Mouse (Mus musculus) hindbrain, embryonic 12.5 days (tissue): Measurements from ENCODE around the gene Atat1. TPM values are rescaled to one million over a fixed set of nuclear protein-coding genes. Genes with fewer than 3 reads are reported as not detected.
A peak's percentile ranks its signal among the peaks of the same experiment; 100 is the strongest.

Experiments used
- ATAC-seq: fragments of 200-750 bp; cut with Nextera tagmentation; 2 replicates; pipeline ENCODE4 v1.8.0; 2017; ENCODE audit warnings: moderate TSS enrichment; ENCODE audit not compliant: low FRiP score
- H3K27ac ChIP-seq: fragments of 300-500 bp; sonication (generic); 2 replicates; pipeline ENCODE4 v1.5.1; 2016; ENCODE audit warnings: mild to moderate bottlenecking
- H3K27me3 ChIP-seq: fragments of 300-500 bp; sonication (generic); 2 replicates; pipeline ENCODE4 v1.6.1; 2016; ENCODE audit warnings: mild to moderate bottlenecking
- H3K36me3 ChIP-seq: fragments of 300-500 bp; sonication (generic); 2 replicates; pipeline ENCODE4 v1.6.1; 2016; ENCODE audit warnings: mild to moderate bottlenecking
- H3K4me1 ChIP-seq: fragments of 300-500 bp; sonication (generic); 2 replicates; pipeline ENCODE4 v1.6.1; 2016
- H3K4me2 ChIP-seq: fragments of 300-500 bp; sonication (generic); replicated peaks from 2 replicates; pipeline ENCODE4 v1.6.1; 2016; ENCODE audit warnings: mild to moderate bottlenecking
- H3K4me3 ChIP-seq: fragments of 300-500 bp; sonication (generic); 2 replicates; pipeline ENCODE4 v1.5.1; 2016; ENCODE audit warnings: mild to moderate bottlenecking
- H3K9ac ChIP-seq: fragments of 300-500 bp; sonication (generic); 2 replicates; pipeline ENCODE4 v1.6.1; 2016; ENCODE audit warnings: mild to moderate bottlenecking, moderate library complexity
- H3K9me3 ChIP-seq: fragments of 300-500 bp; sonication (generic); replicated peaks from 2 replicates; pipeline ENCODE4 v1.6.1; 2016; ENCODE audit warnings: mild to moderate bottlenecking
- WGBS: fragments of 180-500 bp; shearing (Covaris S2); methylation state at CpG from one replicate; pipeline ENCODE4 v1.1.7; 2016; 5-methylcytosine and 5-hydroxymethylcytosine counted together
- polyA plus RNA-seq: library from polyadenylated mRNA; unstranded; fragments of >200 nt; fragmentation: Nextera tagmentation; extraction: Ambion mirVana; gene quantifications from 2 replicates; pipeline ENCODE4 v1.2.1, GENCODE M21; 2016

Atat1 gene
- polyA plus RNA-seq, 1 experiment from 2014 or later: 294 TPM

GRCm38 (mm10) chr17:35915538-35916296 lies 5.8 kb upstream of the Atat1 start:
- H3K9me3 ChIP-seq: no peaks in the 10 kb centered on the region
- H3K4me3 ChIP-seq: peak overlapping the region; percentile 65
- H3K4me1 ChIP-seq: peaks cover 26% of the 10 kb centered on the region
- 3% methylated on average over 28 of the region's 28 CpGs for WGBS
- peak overlapping the region; percentile 96 for H3K9ac ChIP-seq
- H3K4me2 ChIP-seq: peak overlapping the region; percentile 69
- no peak for ATAC-seq
- peak overlapping the region; percentile 99; the same call in 1 of the 2 replicates for H3K27ac ChIP-seq
- H3K27me3 ChIP-seq: no peaks in the 10 kb centered on the region
- H3K36me3 ChIP-seq: peaks cover 29% of the 10 kb centered on the region; the same call in 1 of the 2 replicates

DNA sequence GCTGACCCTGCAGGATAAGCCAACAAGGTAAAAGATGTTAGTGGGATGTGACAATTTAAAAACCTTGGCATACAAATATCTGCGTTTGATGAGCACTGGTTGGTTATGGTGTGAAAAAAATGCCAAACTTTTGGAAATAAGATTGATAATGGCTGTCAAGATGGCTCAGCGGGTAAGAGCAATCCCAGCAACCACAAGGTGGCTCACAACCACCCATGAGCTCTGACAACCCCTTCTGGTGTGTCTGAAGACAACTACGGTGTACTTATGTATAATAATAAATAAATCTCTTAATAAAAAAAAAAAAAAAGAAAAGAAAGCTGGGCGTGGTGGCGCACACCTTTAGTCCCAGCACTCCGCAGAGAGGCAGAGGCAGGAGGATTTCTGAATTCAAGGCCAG lies 5.1 kb upstream of the Atat1 start:
- Histone ChIP-seq H3K4me3 (peak overlapping the region; percentile 65; the same call in 1 of the 2 replicates), H3K27me3 (no peaks in the 10 kb centered on the region), H3K9me3 (no peaks in the 10 kb centered on the region), H3K4me2 (peak overlapping the region; percentile 69; the same call in 1 of the 2 replicates), H3K9ac (no peak overlapping the region), H3K27ac (no peak overlapping the region), H3K36me3 (peaks cover 29% of the 10 kb centered on the region; the same call in 1 of the 2 replicates), H3K4me1 (peaks cover 19% of the 10 kb centered on the region)
- whole genome bisulfite sequencing: 86% methylated on average over 6 of the region's 6 CpGs
- ATAC-seq: no peak

GRCm38 (mm10) chr17:35909186-35909918 lies 523 bp downstream of the Atat1 start:
- Histone ChIP-seq H3K9me3 (no peaks in the 10 kb centered on the region), H3K27ac (peak overlapping the region; percentile 85), H3K27me3 (no peaks in the 10 kb centered on the region), H3K9ac (peak overlapping the region; percentile 88), H3K4me1 (peaks cover 19% of the 10 kb centered on the region), H3K4me3 (peak overlapping the region; percentile 74), H3K36me3 (peaks cover 66% of the 10 kb centered on the region), H3K4me2 (peak overlapping the region; percentile 95)
- peak; percentile 48 for ATAC-seq
- 20% methylated on average over 20 of the region's 20 CpGs for WGBS

- H3K4me3 ChIP-seq: no peak overlapping the region
- H3K4me2 ChIP-seq: peak overlapping the region; percentile 95
- ATAC-seq: no peak
- WGBS: 93% methylated on average over 2 of the region's 2 CpGs
- no peaks in the 10 kb centered on the region for H3K27me3 ChIP-seq
- H3K9me3 ChIP-seq: no peaks in the 10 kb centered on the region
- no peak overlapping the region for H3K27ac ChIP-seq
- peaks cover 19% of the 10 kb centered on the region for H3K4me1 ChIP-seq
- H3K36me3 ChIP-seq: peaks cover 69% of the 10 kb centered on the region
- no peak overlapping the region for H3K9ac ChIP-seq
Measured at GRCm38 (mm10) chr17:35907609-35908008, 2.3 kb downstream of the Atat1 start.

DNA sequence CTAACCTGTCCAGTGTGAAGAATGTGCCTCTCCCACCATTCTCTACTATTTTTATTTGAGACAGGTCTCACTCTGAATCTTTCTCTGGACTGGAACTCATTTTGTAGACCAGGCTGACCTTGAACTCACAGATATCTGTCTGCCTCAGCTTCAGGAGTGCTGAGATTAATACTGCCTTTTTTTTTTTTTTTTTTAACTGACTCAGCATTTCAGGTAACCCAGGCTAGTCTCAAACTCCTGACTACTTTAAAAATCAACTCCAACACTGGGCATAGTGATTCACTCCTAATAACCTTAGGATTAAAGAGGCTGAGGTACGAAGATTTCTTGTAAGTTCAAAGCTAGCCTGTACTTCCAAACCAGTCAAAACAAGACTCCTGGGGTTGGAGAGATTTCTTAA lies 4.3 kb downstream of the Atat1 start:
- no peak overlapping the region for H3K4me2 ChIP-seq
- 92% methylated on average over 1 of the region's 1 CpGs for WGBS
- H3K4me3 ChIP-seq: no peak overlapping the region
- peaks cover 72% of the 10 kb centered on the region for H3K36me3 ChIP-seq
- no peaks in the 10 kb centered on the region for H3K27me3 ChIP-seq
- no peak for ATAC-seq
- peaks cover 19% of the 10 kb centered on the region for H3K4me1 ChIP-seq
- no peaks in the 10 kb centered on the region for H3K9me3 ChIP-seq
- no peak overlapping the region for H3K9ac ChIP-seq
- H3K27ac ChIP-seq: no peak overlapping the region

DNA sequence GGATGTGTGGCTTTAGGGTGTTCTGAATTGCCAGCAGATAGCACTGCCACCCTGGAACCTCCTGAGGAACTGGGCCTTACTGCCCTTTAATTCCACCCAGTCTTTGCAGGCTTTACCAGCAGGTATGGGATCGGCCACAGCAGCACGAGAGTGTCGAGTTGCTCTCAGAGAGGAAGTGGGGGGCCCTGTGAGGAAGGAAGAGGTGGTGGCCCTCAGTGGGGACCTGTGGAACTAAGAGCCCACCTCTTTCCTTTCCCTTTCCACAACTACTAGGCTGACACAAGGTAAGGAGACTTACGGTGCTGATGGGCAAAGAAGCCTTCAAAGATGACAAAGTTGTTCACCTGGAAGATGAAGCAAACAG lies 5.9 kb downstream of the Atat1 start:
- no peak overlapping the region for H3K9ac ChIP-seq
- 90% methylated on average over 4 of the region's 4 CpGs for WGBS
- H3K4me2 ChIP-seq: no peak overlapping the region
- no peak overlapping the region for H3K27ac ChIP-seq
- peaks cover 88% of the 10 kb centered on the region for H3K36me3 ChIP-seq
- H3K27me3 ChIP-seq: no peaks in the 10 kb centered on the region
- H3K9me3 ChIP-seq: no peaks in the 10 kb centered on the region
- peaks cover 14% of the 10 kb centered on the region for H3K4me1 ChIP-seq
- H3K4me3 ChIP-seq: no peak overlapping the region
- ATAC-seq: no peak

DNA sequence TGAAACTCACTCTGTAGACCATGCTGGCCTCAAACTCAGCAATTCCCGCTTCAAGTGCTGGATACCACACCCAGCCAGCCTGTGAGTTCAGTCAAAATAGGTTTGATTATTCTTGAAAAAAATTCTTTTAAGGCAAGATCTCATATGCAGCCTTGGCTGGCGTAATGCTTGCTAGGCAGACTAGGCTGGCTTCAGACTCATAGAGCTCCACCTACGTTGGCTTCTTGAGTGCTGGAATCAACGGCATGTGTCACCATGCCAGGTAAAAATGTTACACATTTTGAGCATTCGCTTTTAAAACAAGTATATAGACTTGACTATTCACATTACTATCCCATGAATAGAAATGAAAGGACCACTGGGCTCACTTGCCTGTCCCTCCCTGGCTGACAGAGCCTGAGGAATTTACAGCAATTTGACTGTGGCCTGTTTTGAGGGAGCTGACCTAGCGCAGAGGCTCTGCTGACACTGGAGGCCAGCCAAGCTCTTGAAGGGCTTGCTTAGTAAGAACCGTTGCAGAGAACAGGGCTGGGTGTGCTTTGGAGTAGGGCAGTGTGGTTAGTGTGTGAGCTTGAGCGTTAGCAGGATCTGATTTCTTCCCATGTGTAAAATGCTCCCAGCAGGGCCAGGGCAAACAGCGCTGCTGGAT lies 6.4 kb downstream of the Atat1 start:
- Histone ChIP-seq H3K27me3 (no peaks in the 10 kb centered on the region), H3K4me1 (peaks cover 9% of the 10 kb centered on the region), H3K27ac (no peak overlapping the region), H3K36me3 (peaks cover 89% of the 10 kb centered on the region), H3K9ac (no peak overlapping the region), H3K4me3 (no peak overlapping the region), H3K4me2 (no peak overlapping the region), H3K9me3 (no peaks in the 10 kb centered on the region)
- no peak for ATAC-seq
- 95% methylated on average over 9 of the region's 9 CpGs for WGBS

GRCm38 (mm10) chr17:35900636-35901035 lies 9.2 kb downstream of the Atat1 start:
- Histone ChIP-seq H3K4me1 (peaks cover 19% of the 10 kb centered on the region), H3K9me3 (no peaks in the 10 kb centered on the region), H3K36me3 (peaks cover 69% of the 10 kb centered on the region), H3K27ac (no peak overlapping the region), H3K4me2 (no peak overlapping the region), H3K27me3 (no peaks in the 10 kb centered on the region), H3K4me3 (no peak overlapping the region), H3K9ac (no peak overlapping the region)
- WGBS: 93% methylated on average over 3 of the region's 3 CpGs
- ATAC-seq: no peak

DNA sequence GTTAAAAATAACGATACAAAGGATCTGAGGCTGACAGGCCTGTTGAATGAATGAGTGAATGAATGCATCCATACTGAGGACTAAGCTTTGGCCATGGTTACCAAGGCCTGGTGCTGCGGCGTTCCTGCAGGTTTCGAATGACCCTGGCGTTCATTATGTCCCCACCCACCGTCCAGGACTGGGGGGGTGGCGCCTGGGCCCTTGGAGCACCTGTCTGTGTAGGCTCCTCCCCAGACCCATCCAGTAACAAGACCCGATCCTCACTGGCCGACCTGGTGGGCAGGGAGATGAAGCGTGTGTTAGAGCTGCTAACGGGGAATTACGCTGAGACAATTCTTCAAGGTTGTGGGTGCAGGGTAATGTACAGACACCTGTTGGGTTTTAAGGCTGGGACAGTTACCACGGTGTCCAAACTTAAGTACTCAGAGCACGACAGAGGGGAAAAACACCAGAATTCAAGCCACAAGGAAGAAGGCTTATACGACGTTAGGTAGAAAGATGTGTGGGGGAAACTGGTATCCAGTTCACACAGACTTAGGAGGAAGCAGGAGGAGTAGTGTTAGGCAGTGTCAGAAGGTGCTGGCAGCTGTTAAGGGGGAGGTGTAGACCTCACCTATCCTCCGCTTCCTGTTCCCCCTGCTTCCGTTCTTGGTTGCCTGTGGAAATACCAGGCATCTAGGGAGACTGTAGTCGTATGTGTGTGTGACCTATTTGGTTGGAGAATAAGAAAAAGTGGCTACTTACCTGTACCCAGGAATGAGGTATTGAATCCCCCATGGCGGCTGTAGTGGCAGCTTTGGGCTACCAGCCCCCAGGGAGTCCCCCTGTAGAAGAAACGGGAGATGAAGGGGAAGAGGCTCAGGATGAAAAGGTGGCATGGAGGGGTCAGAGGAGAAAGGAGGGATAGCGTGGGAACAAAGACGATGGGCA lies 12.0 kb downstream of the Atat1 start:
- 43% methylated on average over 23 of the region's 23 CpGs for WGBS
- Histone ChIP-seq H3K27me3 (no peaks in the 10 kb centered on the region), H3K4me3 (peak overlapping the region; percentile 85; the same call in 1 of the 2 replicates), H3K4me2 (peak overlapping the region; percentile 100), H3K36me3 (peaks cover 59% of the 10 kb centered on the region), H3K9me3 (no peaks in the 10 kb centered on the region), H3K9ac (peak overlapping the region; percentile 89), H3K27ac (peak overlapping the region; percentile 96), H3K4me1 (peaks cover 21% of the 10 kb centered on the region)
- peak; percentile 44 for ATAC-seq

GRCm38 (mm10) chr17:35896781-35897643 lies 12.9 kb downstream of the Atat1 start, which contains the start of gene 2310061I04Rik:
Gene 2310061I04Rik (minus strand): TSS chr17:35897431.
- H3K27ac ChIP-seq: peak within 1 kb of the TSS; percentile 96
- H3K27me3 ChIP-seq: no peaks in the 10 kb centered on the region
- H3K9ac ChIP-seq: peak within 1 kb of the TSS; percentile 89
- peaks cover 21% of the 10 kb centered on the region for H3K4me1 ChIP-seq
- peak within 1 kb of the TSS; percentile 100 for H3K4me2 ChIP-seq
- peak within 1 kb of the TSS; percentile 85 for H3K4me3 ChIP-seq
- H3K36me3 ChIP-seq: peaks cover 59% of the 10 kb centered on the region
- under 1% methylated on average over 83 of the region's 86 CpGs for WGBS
- H3K9me3 ChIP-seq: no peaks in the 10 kb centered on the region
- ATAC-seq: peak; percentile 94

GRCm38 (mm10) chr17:35887725-35888124 lies 22.1 kb downstream of the Atat1 start:
- Histone ChIP-seq H3K4me2 (no peak overlapping the region), H3K36me3 (peaks cover 97% of the 10 kb centered on the region), H3K27me3 (no peaks in the 10 kb centered on the region), H3K27ac (no peak overlapping the region), H3K9ac (no peak overlapping the region), H3K9me3 (no peaks in the 10 kb centered on the region), H3K4me1 (no peaks in the 10 kb centered on the region), H3K4me3 (no peak overlapping the region)
- ATAC-seq: no peak
- WGBS: 94% methylated on average over 11 of the region's 17 CpGs
